Mouse (Mus musculus) gastrocnemius, postnatal 10 days (tissue): ENCODE measurements around the gene Hoxa13. TPM values are rescaled to one million over a fixed set of nuclear protein-coding genes. Genes with fewer than 3 reads are reported as not detected.
A peak's percentile ranks its signal among the peaks of the same experiment; 100 is the strongest.

Source experiments
- DNase-seq: peaks from one replicate; pipeline ENCODE4 v3.0.0; 2021; ENCODE audit warnings: mixed read lengths
- total RNA-seq, 2 experiments: library from RNA; stranded (reverse); gene quantifications; 2 replicates each; pipeline ENCODE4 v1.2.3; 2021

Gene Hoxa13
- total RNA-seq, 2 experiments from 2014 or later: 1.3 to 1.6 TPM

DNA sequence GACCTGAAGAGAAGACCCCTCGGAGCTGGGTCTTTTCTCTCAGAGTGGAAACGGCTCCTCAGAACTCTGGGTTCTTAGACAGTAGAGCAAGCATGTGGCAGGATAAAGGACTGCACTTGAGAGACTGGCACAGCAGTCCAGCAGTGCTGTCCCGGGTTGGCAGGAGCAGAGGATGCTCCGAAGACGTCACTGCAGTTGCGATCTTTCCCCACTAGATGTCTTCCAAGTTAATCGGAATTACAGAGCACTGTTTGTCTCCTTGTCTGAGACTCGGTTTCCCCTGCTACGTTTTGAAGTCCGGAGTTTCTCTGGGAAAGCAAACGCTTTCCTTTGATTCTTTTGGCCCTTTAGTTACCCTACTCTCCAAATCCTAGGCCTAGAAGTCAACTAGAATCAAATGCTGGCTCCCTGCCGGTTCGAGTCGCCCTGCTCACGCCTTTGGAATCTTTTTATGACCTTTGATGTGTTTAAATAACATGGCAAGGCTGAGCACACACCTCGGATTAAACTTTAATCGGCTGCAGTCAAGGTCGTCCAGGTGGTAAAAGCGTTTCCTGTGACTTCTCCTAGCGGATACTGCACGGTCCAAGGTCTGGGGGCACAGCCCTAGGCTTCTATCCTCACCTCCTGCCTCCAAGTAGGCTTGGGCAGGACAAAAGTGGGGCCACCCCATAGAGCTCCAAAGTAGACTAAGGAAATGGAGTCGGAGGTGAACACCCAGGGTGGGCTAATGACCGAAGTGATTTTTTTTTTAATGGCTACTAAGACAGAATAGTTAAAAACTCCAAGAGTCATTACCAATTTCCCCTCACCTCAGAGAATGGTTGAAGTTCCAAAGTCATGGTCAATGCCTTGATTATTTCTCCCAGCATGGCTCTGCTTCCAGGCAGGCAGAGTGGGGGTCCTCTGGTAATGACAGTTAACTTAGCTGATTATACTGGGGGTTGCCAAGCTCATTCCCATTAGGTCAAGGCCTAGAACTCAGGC lies 10.1 kb upstream of the Hoxa13 start:
- peak; percentile 67 for DNase-seq

- no peak for DNase-seq
Observed at GRCm38 (mm10) chr6:52268756-52269155, 8.1 kb upstream of the Hoxa13 start.

- no peak for DNase-seq
Observed at GRCm38 (mm10) chr6:52268341-52268740, 7.7 kb upstream of the Hoxa13 start.

- DNase-seq: no peak
Observed at GRCm38 (mm10) chr6:52267691-52268090, 7.0 kb upstream of the Hoxa13 start.

- no peak for DNase-seq
Observed at GRCm38 (mm10) chr6:52267221-52267620, 6.5 kb upstream of the Hoxa13 start.

GRCm38 (mm10) chr6:52266666-52266985 lies 5.9 kb upstream of the Hoxa13 start:
- no peak for DNase-seq

GRCm38 (mm10) chr6:52265913-52266665 lies 5.4 kb upstream of the Hoxa13 start:
- DNase-seq: no peak

GRCm38 (mm10) chr6:52265306-52265912 lies 4.7 kb upstream of the Hoxa13 start:
- DNase-seq: no peak

- no peak for DNase-seq
Observed at GRCm38 (mm10) chr6:52264106-52264790, 3.6 kb upstream of the Hoxa13 start.

- DNase-seq: no peak
Observed at GRCm38 (mm10) chr6:52263321-52263585, 2.6 kb upstream of the Hoxa13 start.

GRCm38 (mm10) chr6:52262463-52263320 lies 2.0 kb upstream of the Hoxa13 start:
- no peak for DNase-seq

DNA sequence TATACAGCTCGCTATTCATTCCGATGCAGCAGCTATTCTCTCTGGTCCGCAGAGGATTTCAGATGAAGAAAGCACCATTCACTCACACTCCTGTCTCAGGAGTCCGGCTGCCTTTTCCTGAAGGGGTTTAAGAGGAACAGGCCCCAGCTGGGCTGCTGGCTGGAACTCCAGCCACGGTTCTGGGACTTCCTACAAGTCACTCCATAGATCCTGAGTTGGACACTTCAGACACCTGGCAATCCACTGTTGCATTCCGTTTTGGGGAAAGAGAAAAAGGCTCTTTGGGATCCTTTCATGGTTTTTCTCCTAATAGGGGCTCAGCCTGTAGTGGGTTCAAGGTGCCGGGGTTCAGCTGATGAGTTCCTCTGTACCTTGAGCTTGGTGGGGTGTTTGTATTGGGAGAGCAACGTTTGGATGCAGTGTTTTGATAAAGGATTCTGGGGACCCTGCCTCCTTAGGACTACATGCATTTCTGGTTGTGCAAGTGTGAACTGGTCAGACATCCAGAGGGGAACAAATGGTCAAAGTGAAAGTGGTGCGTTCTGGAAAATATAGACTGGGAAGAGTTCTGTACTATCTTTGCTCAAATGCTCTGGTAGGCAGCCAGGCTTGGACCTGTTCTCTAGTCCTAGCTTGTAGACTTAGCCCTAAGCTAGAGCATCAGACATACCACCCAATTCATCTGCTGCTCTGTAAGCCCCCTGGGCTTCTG lies 1.2 kb upstream of the Hoxa13 start:
- no peak for DNase-seq

- peak; percentile 35 for DNase-seq
Observed at GRCm38 (mm10) chr6:52259811-52260261, 844 bp downstream of the Hoxa13 start.

- no peak for DNase-seq
Observed at GRCm38 (mm10) chr6:52259081-52259790, 1.4 kb downstream of the Hoxa13 start.

DNA sequence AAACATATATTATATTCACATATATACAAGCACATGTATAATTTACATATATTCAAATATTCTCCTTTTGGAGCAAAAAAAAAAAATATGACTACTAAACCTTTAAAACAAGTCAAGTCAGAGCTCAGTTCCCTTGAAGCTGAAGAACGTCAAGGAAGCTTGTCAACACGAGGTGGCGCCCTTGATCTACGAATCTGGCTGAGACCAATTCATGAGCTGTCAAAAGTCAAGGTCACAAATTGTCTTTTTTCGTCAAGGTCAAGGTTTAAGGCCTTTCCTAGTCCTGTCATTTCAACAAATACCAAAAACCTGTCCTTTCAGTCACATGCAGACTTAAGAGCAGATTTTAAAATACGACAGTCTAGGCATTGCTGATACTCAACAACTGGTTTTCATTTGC lies 3.7 kb downstream of the Hoxa13 start:
- DNase-seq: peak; percentile 85

- DNase-seq: peak; percentile 41
Observed at GRCm38 (mm10) chr6:52253511-52254500, 6.9 kb downstream of the Hoxa13 start.

DNA sequence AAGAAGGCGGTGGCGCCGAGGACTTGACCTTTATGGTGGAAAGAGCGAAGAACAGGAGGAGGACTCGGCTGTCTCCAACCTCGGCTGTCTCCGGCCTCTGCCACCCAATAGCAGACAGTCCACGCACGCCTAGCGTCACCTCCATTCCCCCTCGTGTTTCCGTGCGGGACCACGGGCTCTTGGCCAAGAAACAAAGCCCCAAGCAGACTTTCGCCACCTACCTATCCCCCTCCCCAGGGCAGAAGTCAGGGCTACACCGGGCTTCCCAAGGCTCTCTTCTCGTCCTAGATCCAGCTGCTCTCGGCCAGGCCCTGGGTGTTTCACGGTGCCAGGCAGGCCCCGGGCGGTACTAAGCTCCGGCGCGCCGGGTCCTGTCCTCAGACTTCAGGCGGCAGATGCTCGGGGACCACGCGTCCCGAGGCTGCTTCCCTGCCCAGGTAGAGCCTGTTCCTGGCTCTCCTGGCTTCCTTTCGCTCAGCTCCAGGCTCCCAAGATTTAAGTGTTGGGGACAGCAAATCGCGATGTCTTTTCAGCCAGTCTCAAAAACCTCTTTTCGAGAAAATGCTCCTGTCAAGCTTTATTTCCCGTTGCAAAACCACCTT lies 7.8 kb downstream of the Hoxa13 start:
- DNase-seq: peak; percentile 32

GRCm38 (mm10) chr6:52252016-52252774 lies 8.5 kb downstream of the Hoxa13 start:
- no peak for DNase-seq
